Mouse (Mus musculus) C2C12 (cell line): ENCODE measurements around the gene Mrnip. TPM values are rescaled to one million over a fixed set of nuclear protein-coding genes. Genes with fewer than 3 reads are reported as not detected.

Experiments used
- H3K27me3 ChIP-seq: one replicate; pipeline ENCODE4 v1.6.1; 2011; ENCODE audit not compliant: control insufficient read depth, insufficient read depth, insufficient read length
- H3K36me3 ChIP-seq: one replicate; pipeline ENCODE4 v1.6.1; 2011; ENCODE audit not compliant: control insufficient read depth, insufficient read depth
- H3K4me3 ChIP-seq: one replicate; pipeline ENCODE4 v1.5.1; 2011; ENCODE audit warnings: mild to moderate bottlenecking, control low read depth; ENCODE audit not compliant: poor library complexity, insufficient read depth, severe bottlenecking
- H3K79me2 ChIP-seq: one replicate; pipeline ENCODE4 v1.6.1; 2011; ENCODE audit not compliant: control insufficient read depth, insufficient read depth
- H3K79me3 ChIP-seq: one replicate; pipeline ENCODE4 v1.6.1; 2011; ENCODE audit warnings: low read depth, control low read depth
- H3ac ChIP-seq: one replicate; pipeline ENCODE3; 2011; ENCODE audit warnings: low read depth; ENCODE audit not compliant: control insufficient read depth, insufficient read length
- CEBPB ChIP-seq: IDR thresholded peaks from one replicate; pipeline ENCODE4 v1.6.1; 2011; ENCODE audit warnings: low read depth, mild to moderate bottlenecking, control low read depth, moderate library complexity
- CTCF ChIP-seq: IDR thresholded peaks from one replicate; pipeline ENCODE4 v1.5.1; 2011; ENCODE audit not compliant: control insufficient read depth, insufficient read depth, insufficient read length
- FOSL1 ChIP-seq: IDR thresholded peaks from one replicate; pipeline ENCODE4 v1.8.0; 2011; ENCODE audit warnings: mild to moderate bottlenecking, low read length; ENCODE audit not compliant: poor library complexity, insufficient read depth, severe bottlenecking
- MAX ChIP-seq: IDR thresholded peaks from one replicate; pipeline ENCODE4 v1.6.1; 2011; ENCODE audit warnings: mild to moderate bottlenecking, control low read depth
- MYOD1 ChIP-seq: IDR thresholded peaks from one replicate; pipeline ENCODE4 v1.6.1; 2011; ENCODE audit warnings: low read depth; ENCODE audit not compliant: control insufficient read depth, insufficient read length
- MYOG ChIP-seq: IDR thresholded peaks from one replicate; pipeline ENCODE4 v1.6.1; 2011; ENCODE audit not compliant: control insufficient read depth, insufficient read length; ENCODE audit errors: extremely low read depth
- USF1 ChIP-seq: IDR thresholded peaks from one replicate; pipeline ENCODE4 v1.6.1; 2011; ENCODE audit warnings: low read depth, mild to moderate bottlenecking, control low read depth, moderate library complexity
- polyA plus RNA-seq: library from polyadenylated mRNA; unstranded; fragments of >200 nt; fragmentation: generic; extraction: Trizol; gene quantifications from one replicate; pipeline ENCODE4 v1.2.1, GENCODE M21; 2012; ENCODE audit warnings: missing spikeins

The Mrnip gene
- polyA plus RNA-seq, 1 experiment: 4.7 TPM

DNA sequence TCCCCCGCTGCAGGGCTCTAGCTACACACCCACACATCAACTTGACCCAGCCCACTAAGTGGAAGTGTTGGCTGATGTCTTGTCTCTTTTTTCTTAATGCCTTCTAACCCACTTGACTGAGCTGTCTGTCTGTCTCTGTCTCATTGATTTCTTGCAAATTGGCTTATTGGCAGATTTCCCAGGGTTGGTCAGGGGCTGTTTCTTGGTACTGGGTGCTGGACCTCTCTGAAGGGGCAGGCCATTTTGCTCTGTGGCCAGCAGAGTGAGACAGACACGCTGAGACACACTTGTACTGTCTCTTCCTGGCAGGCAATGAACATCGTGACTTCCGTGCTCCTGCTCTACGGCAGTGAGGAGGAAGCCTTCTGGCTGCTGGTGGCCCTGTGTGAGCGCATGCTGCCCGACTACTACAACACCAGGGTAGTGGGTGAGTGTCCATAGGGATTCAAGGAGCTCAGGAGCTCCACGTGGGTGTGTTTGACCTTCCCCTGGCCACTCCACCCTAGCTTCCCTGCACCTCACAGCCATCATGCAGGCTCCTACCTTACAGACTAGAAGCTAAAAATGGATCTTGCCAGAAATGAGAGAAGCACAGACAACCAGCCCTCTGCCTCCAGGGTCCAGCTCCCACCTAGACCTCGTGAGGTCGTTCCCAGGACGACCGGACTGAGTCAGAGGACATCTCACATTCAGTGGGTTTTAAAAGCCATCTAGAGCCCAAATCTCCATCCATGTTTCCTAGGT is 19.3 kb upstream of the Mrnip start:
- H3ac ChIP-seq: no peak overlapping the region
- no peaks in the 10 kb centered on the region for H3K79me2 ChIP-seq
- no peaks in the 10 kb centered on the region for H3K79me3 ChIP-seq
- TF ChIP-seq CTCF: no peak
- TF ChIP-seq CEBPB: no peak
- no peak for TF ChIP-seq MAX
- TF ChIP-seq USF1: no peak
- no peak for TF ChIP-seq MYOD1
- no peak for TF ChIP-seq FOSL1
- no peak for TF ChIP-seq MYOG
- H3K4me3 ChIP-seq: no peak overlapping the region
- H3K36me3 ChIP-seq: peaks cover 63% of the 10 kb centered on the region
- H3K27me3 ChIP-seq: no peaks in the 10 kb centered on the region

DNA sequence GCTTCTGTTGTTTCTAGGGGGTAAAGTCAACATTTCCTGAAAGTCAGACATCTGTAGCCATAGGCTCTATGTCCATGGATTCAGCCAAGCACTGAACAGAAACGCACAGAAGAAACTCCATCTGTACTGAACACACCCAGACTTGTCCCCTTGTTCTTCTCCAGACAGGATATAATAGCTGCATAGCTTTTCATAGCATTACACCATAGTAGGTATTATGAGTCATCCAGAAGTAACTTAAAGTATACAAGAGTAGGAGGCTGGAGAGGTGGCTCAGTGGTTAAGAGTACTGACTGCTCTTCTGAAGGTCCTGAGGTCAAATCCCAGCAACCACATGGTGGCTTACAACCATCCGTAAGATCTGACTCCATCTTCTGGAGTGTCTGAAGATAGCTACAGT is 18.5 kb upstream of the Mrnip start:
- TF ChIP-seq CEBPB (no peak), FOSL1 (no peak), MAX (no peak), MYOD1 (no peak), MYOG (no peak), USF1 (no peak), CTCF (no peak)
- Histone ChIP-seq H3K27me3 (no peaks in the 10 kb centered on the region), H3ac (no peak overlapping the region), H3K36me3 (peaks cover 59% of the 10 kb centered on the region), H3K79me2 (no peaks in the 10 kb centered on the region), H3K4me3 (no peak overlapping the region), H3K79me3 (no peaks in the 10 kb centered on the region)

DNA sequence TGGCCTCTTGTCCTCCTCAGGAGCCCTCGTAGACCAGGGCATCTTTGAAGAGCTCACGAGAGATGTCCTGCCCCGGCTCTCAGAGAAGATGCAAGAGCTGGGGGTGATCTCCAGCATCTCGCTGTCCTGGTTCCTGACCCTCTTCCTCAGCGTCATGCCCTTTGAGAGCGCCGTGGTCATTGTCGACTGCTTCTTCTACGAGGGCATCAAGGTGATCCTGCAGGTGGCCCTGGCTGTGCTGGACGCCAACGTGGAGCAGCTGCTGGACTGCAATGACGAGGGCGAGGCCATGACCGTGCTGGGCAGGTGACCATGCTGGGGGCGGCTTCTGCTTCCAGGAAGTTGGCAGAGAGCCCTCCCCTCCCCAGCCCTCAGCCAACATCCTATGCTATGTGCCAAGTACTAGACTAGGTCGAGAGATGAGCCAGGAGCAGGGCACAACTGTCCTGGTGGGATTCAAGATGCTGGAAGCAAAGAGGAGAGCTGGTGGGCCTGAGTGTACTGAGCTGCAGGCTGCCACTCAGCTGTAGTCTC is 17.5 kb upstream of the Mrnip start:
- no peak overlapping the region for H3ac ChIP-seq
- H3K27me3 ChIP-seq: no peaks in the 10 kb centered on the region
- no peaks in the 10 kb centered on the region for H3K79me2 ChIP-seq
- no peak overlapping the region for H3K4me3 ChIP-seq
- no peaks in the 10 kb centered on the region for H3K79me3 ChIP-seq
- TF ChIP-seq MYOG (no peak), MAX (no peak)
- peaks cover 59% of the 10 kb centered on the region for H3K36me3 ChIP-seq

DNA sequence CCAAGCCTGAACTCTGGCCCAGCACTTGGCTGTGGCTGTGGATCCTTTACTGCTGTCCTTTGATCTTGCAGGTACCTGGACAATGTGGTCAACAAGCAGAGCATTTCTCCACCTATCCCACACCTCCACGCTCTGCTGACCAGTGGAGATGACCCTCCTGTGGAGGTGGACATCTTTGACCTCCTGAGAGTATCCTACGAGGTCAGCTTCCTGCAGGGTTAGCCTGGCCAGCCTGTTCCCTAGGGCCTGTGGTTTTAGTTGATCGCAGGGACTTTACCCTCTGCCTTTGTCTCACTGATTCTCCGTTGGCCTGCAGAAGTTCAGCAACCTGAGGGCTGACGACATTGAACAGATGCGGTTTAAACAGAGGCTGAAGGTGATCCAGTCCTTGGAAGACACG is 15.9 kb upstream of the Mrnip start:
- no peaks in the 10 kb centered on the region for H3K27me3 ChIP-seq
- peaks cover 53% of the 10 kb centered on the region for H3K36me3 ChIP-seq
- TF ChIP-seq MYOG (no peak), FOSL1 (no peak)
- H3ac ChIP-seq: no peak overlapping the region
- H3K79me2 ChIP-seq: no peaks in the 10 kb centered on the region
- H3K79me3 ChIP-seq: no peaks in the 10 kb centered on the region
- no peak overlapping the region for H3K4me3 ChIP-seq

GRCm38 (mm10) chr11:50159347-50159746 is 14.9 kb upstream of the Mrnip start:
- H3K79me3 ChIP-seq: no peaks in the 10 kb centered on the region
- TF ChIP-seq MYOD1 (no peak), USF1 (no peak), MYOG (no peak), FOSL1 (no peak)
- H3K27me3 ChIP-seq: no peaks in the 10 kb centered on the region
- peaks cover 48% of the 10 kb centered on the region for H3K36me3 ChIP-seq
- no peaks in the 10 kb centered on the region for H3K79me2 ChIP-seq
- H3K4me3 ChIP-seq: no peak overlapping the region
- H3ac ChIP-seq: no peak overlapping the region

DNA sequence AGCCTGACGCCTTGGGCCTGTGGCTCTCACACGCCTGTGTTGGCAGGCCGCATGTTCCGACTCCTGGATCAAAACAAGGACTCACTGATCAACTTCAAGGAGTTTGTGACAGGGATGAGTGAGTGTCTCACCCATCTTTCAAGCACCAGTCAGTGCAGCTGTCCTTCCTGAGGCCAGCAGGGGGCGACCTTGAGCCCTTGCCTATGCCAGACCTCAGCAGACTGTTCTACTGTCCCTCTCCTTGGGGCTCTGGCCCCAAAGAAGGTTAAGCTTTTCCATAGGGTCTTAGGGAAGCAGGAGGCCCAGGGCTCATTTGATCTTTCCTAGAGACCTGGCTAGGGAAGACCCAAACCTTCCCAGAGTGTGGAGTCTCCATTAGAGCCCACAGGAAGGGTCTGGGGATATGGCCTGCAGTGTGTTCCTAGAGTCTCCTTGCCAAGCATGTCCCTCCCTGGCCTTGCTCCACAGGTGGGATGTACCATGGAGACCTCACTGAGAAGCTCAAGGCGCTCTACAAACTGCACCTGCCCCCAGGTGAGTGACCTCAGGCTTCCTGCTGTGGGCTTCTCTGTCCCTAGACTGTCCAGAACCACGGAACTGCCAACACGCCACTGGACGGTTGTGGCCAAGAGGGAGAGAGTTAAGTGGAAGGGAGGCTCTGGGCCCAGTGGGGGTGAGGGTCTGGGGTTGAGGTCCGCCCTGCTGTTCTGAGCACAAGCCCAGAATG is 12.5 kb upstream of the Mrnip start:
- Histone ChIP-seq H3K27me3 (no peaks in the 10 kb centered on the region), H3ac (no peak overlapping the region), H3K36me3 (peaks cover 35% of the 10 kb centered on the region), H3K79me3 (no peaks in the 10 kb centered on the region), H3K4me3 (no peak overlapping the region), H3K79me2 (no peaks in the 10 kb centered on the region)
- TF ChIP-seq CTCF (peak; percentile 72), MAX (no peak)
